30 mouse cellular contexts compared by ENCODE assay signal in genomic region chr14:51346027-51346426, GRCm38 (mm10). TPM values are rescaled to one million over a fixed set of nuclear protein-coding genes. Genes with fewer than 3 reads are reported as not detected.
DNase-seq lines count a peak whose midpoint lies in the region; ATAC-seq and TF ChIP-seq lines count a peak whose summit lies in the region.
"Had no signal": no experiment of that assay in that cellular context is flagged by ENCODE, and none has a peak within 500 bp of the region (broad histone marks: within the 10 kb centered on the region; RNA-seq: fewer than 3 reads in every experiment).

No protein-coding gene starts in this region.

- H3K9me3 ChIP-seq in lung, embryonic 14.5 days (ENCODE audit: low read depth, low read length) = no peaks in the 10 kb centered on the region
- H3K9me3 ChIP-seq in E14TG2a.4 (ENCODE audit: low read length) = no peaks in the 10 kb centered on the region
- no peaks in the 10 kb centered on the region for H3K9me3 ChIP-seq in stomach, postnatal 0 days (ENCODE audit: control insufficient read depth, low read length)
- H3K9me3 ChIP-seq: forebrain, embryonic 10.5 days; G1E; hindbrain, embryonic 13.5 days; kidney, embryonic 15.5 days; megakaryocyte, embryonic 14.5 days had no signal

- TF ChIP-seq CTCF in heart, adult 2 months (IDR thresholded peaks at IDR 0.05) = peak; percentile 69
- peak; percentile 30 for TF ChIP-seq CTCF in lung, embryonic 14.5 days (IDR thresholded peaks at IDR 0.05; ENCODE audit: low read depth)
- peak; percentile 13; the same call in 1 of the 2 replicates for TF ChIP-seq CTCF in E14TG2a.4 (conservative IDR thresholded peaks at IDR 0.05; ENCODE audit: low read length)
- peak; percentile 41 for TF ChIP-seq CTCF in stomach, postnatal 0 days (IDR thresholded peaks at IDR 0.05; ENCODE audit: low read depth)

- no peak overlapping the region for H3K4me3 ChIP-seq in heart, adult 2 months
- H3K4me3 ChIP-seq in lung, embryonic 14.5 days (ENCODE audit: low read depth, low read length) = no peak overlapping the region
- no peak overlapping the region for H3K4me3 ChIP-seq in E14TG2a.4 (replicated peaks; ENCODE audit: low read length)
- H3K4me3 ChIP-seq in stomach, postnatal 0 days (ENCODE audit: low read depth, low read length) = no peak overlapping the region
- H3K4me3 ChIP-seq: forebrain, embryonic 10.5 days; hindbrain, embryonic 13.5 days; kidney, embryonic 15.5 days; megakaryocyte, embryonic 14.5 days had no signal

- DNase-seq in heart, adult 2 months = no peak
- DNase-seq in heart, postnatal 25 days (ENCODE audit: low spot score) = no peak
- peak; percentile 17 for DNase-seq in lung, embryonic 14.5 days
- DNase-seq in lung, postnatal 36 days = no peak
- no peak for DNase-seq in stomach, postnatal 0 days (ENCODE audit: low spot score)
- DNase-seq in right cerebral cortex, postnatal 36 days (ENCODE audit: low spot score in 2 of 2) = no peak
- DNase-seq: adrenal gland, adult 2 months; cerebellum, adult 11 months; gastrocnemius, postnatal 14 days; layer of hippocampus, postnatal 36 days; left cerebral cortex, postnatal 4 days; liver; lung, postnatal 10 days; right cerebral cortex, postnatal 4 days had no signal

- H3K4me1 ChIP-seq in heart, adult 2 months (ENCODE audit: control insufficient read depth, insufficient read depth, low read length) = no peaks in the 10 kb centered on the region
- no peaks in the 10 kb centered on the region for H3K4me1 ChIP-seq in lung, embryonic 14.5 days (ENCODE audit: insufficient read depth)
- no peaks in the 10 kb centered on the region for H3K4me1 ChIP-seq in E14TG2a.4 (replicated peaks; ENCODE audit: low read depth, low read length)
- no peaks in the 10 kb centered on the region for H3K4me1 ChIP-seq in stomach, postnatal 0 days (replicated peaks; ENCODE audit: control insufficient read depth, insufficient read depth)
- H3K4me1 ChIP-seq: forebrain, embryonic 10.5 days; hindbrain, embryonic 13.5 days; kidney, embryonic 15.5 days; megakaryocyte, embryonic 14.5 days had no signal

- H3K9ac ChIP-seq in heart, adult 2 months (ENCODE audit: low read depth, low read length) = no peak overlapping the region
- no peak overlapping the region for H3K9ac ChIP-seq in lung, embryonic 14.5 days
- H3K9ac ChIP-seq in stomach, postnatal 0 days (ENCODE audit: low read length) = no peak overlapping the region
- H3K9ac ChIP-seq: hindbrain, embryonic 13.5 days; kidney, embryonic 15.5 days had no signal

- no peak for TF ChIP-seq EP300 in heart, adult 2 months (IDR thresholded peaks at IDR 0.05; ENCODE audit: insufficient read depth, low read depth, low read length)
- TF ChIP-seq EP300 in stomach, postnatal 0 days (optimal IDR thresholded peaks at IDR 0.05) = no peak

- TF ChIP-seq POLR2A in heart, adult 2 months (IDR thresholded peaks at IDR 0.05; ENCODE audit: insufficient read depth, low read depth, low read length) = no peak

- H3K27ac ChIP-seq in heart, adult 2 months = no peak overlapping the region
- no peak overlapping the region for H3K27ac ChIP-seq in lung, embryonic 14.5 days (ENCODE audit: low read depth)
- no peak overlapping the region for H3K27ac ChIP-seq in stomach, postnatal 0 days (replicated peaks)
- H3K27ac ChIP-seq: forebrain, embryonic 10.5 days; hindbrain, embryonic 13.5 days; kidney, embryonic 15.5 days had no signal

- H3K36me3 ChIP-seq in heart, adult 2 months (ENCODE audit: control insufficient read depth, insufficient read depth, low read length) = no peaks in the 10 kb centered on the region
- no peaks in the 10 kb centered on the region for H3K36me3 ChIP-seq in lung, embryonic 14.5 days (ENCODE audit: insufficient read depth)
- H3K36me3 ChIP-seq in E14TG2a.4 (ENCODE audit: insufficient read depth, low read length) = no peaks in the 10 kb centered on the region
- no peaks in the 10 kb centered on the region for H3K36me3 ChIP-seq in stomach, postnatal 0 days (ENCODE audit: control insufficient read depth, insufficient read depth, low read length)
- H3K36me3 ChIP-seq: forebrain, embryonic 10.5 days; G1E; hindbrain, embryonic 13.5 days; kidney, embryonic 15.5 days had no signal

- H3K27me3 ChIP-seq in heart, adult 2 months (ENCODE audit: control insufficient read depth, insufficient read depth, low read length) = no peaks in the 10 kb centered on the region
- no peaks in the 10 kb centered on the region for H3K27me3 ChIP-seq in lung, embryonic 14.5 days (ENCODE audit: insufficient read depth, low read length)
- H3K27me3 ChIP-seq in E14TG2a.4 (ENCODE audit: insufficient read depth, low read length) = no peaks in the 10 kb centered on the region
- H3K27me3 ChIP-seq in stomach, postnatal 0 days (ENCODE audit: control insufficient read depth, insufficient read depth, low read length) = no peaks in the 10 kb centered on the region
- H3K27me3 ChIP-seq: hindbrain, embryonic 13.5 days; kidney, embryonic 15.5 days; megakaryocyte, embryonic 14.5 days had no signal

- ATAC-seq in lung, embryonic 14.5 days (ENCODE audit: insufficient read depth) = no peak
- ATAC-seq in stomach, postnatal 0 days (ENCODE audit: low FRiP score, low TSS enrichment) = no peak
- ATAC-seq: midbrain, embryonic 16.5 days had no signal

- intact Hi-C loops in heart, adult 2 months (cut with DNase I) = loop anchor here (1.0 to 5.0 kb wide), 2 partner anchors 169 to 242 kb away; no protein-coding TSS in a partner anchor
- intact Hi-C loops in heart, postnatal 25 days (cut with DNase I) = loop anchor here (2.0 to 5.0 kb wide), 3 partner anchors 34 to 243 kb away; no protein-coding TSS in a partner anchor

- H3K4me2 ChIP-seq in lung, embryonic 14.5 days = no peak overlapping the region
- H3K4me2 ChIP-seq in stomach, postnatal 0 days (replicated peaks; ENCODE audit: low read depth) = no peak overlapping the region
- H3K4me2 ChIP-seq: hindbrain, embryonic 13.5 days; kidney, embryonic 15.5 days had no signal

- H3K79me2 ChIP-seq in heart, adult 2 months (replicated peaks; ENCODE audit: control insufficient read depth, insufficient read depth, low read length) = no peaks in the 10 kb centered on the region

RNA-seq across cellular contexts. Expression of gene Gm7247, which starts 15.5 kb away (rescaled TPM):
- not detected for total RNA-seq in heart, adult 2 months (2021)
- polyA plus RNA-seq in heart, adult 2 months (2012; rRNA removed) = not detected in 2 replicates
- not detected for total RNA-seq in heart, postnatal 25 days (2021)
- polyA plus RNA-seq in lung, embryonic 14.5 days (2014; fragmentation: Nextera tagmentation; extraction: Ambion mirVana) = not detected in 2 replicates
- not detected in 2 replicates for polyA plus RNA-seq in stomach, postnatal 0 days (2015; fragmentation: Nextera tagmentation; extraction: Ambion mirVana)
- total RNA-seq: adrenal gland, adult 2 months; G1E; gastrocnemius, postnatal 14 days; layer of hippocampus, postnatal 36 days; left cerebral cortex, postnatal 4 days; neutrophil, adult 5-6 weeks had no signal
- polyA plus RNA-seq: adrenal gland, adult 2 months; brain, embryonic 14.5 days; forebrain, embryonic 10.5 days; frontal cortex, adult 2 months; G1E; heart, embryonic 16.5 days; hindbrain, embryonic 13.5 days; intestine, embryonic 14.5 days; kidney, embryonic 15.5 days; large intestine, adult 2 months; liver, embryonic 16.5 days; midbrain, embryonic 16.5 days; stomach, embryonic 16.5 days; thymus, postnatal 0 days had no signal

Comparison
In these comparisons a context has a peak if more than half of its experiments do, and no peak if none do; other contexts are left out.
1. CTCF ChIP-seq: peak in every context shown above with its lines; median percentile 69 in heart, adult 2 months; 41 in stomach, postnatal 0 days; 30 in lung, embryonic 14.5 days; 13 in E14TG2a.4.